In genomic region chr8:105788241-105788640, GRCm38 (mm10) we compare ENCODE assay signal across 8 mouse cellular contexts. TPM values are rescaled to one million over a fixed set of nuclear protein-coding genes. Genes with fewer than 3 reads are reported as not detected.
DNase-seq lines count a peak whose midpoint lies in the region; ATAC-seq and TF ChIP-seq lines count a peak whose summit lies in the region.

No protein-coding gene starts in this region.

- peak; percentile 44 to 58; a peak in 3 of 4 replicates for ATAC-seq in hematopoietic stem cell, adult 5-6 weeks (replicated peaks in 1 of 2; ENCODE audit: insufficient read depth in 1 of 2, low FRiP score in 2 of 2, low TSS enrichment in 1 of 2, low read depth in 1 of 2, poor library complexity in 2 of 2, severe bottlenecking in 2 of 2)

- TF ChIP-seq CTCF in layer of hippocampus, adult 2 months (conservative IDR thresholded peaks at IDR 0.05): peak; percentile 79

- no peak overlapping the region for H3K4me3 ChIP-seq in layer of hippocampus, adult 2 months

- H3K27ac ChIP-seq in layer of hippocampus, adult 2 months: no peak overlapping the region

- peak; percentile 38 to 84 for DNase-seq in adrenal gland, adult (ENCODE audit: inconsistent age in 2 of 2, low spot score in 1 of 2)
- no peak for DNase-seq in adrenal gland, postnatal 4 days (ENCODE audit: low spot score in 2 of 2)
- no peak for DNase-seq in layer of hippocampus, adult 2 months (ENCODE audit: low spot score in 2 of 2)
- no peak for DNase-seq in layer of hippocampus, postnatal 36 days
- DNase-seq in adrenal gland, postnatal 10 days: peak; percentile 69
- peak; percentile 89 for DNase-seq in lung, postnatal 36 days
- peak; percentile 81 for DNase-seq in thymus, postnatal 25 days

RNA-seq across cellular contexts. Expression of gene Gfod2, which starts 29.8 kb away (rescaled TPM):
- 10 to 100 TPM in 1 of 2 experiments, 1 to 10 TPM in 1; 8.3 to 11.6 TPM for total RNA-seq in adrenal gland, postnatal 4 days (2021)
- 10 to 100 TPM; 18.2 to 22.8 TPM for total RNA-seq in layer of hippocampus, adult 2 months (2021)
- total RNA-seq in layer of hippocampus, postnatal 36 days (2021): 10 to 100 TPM; 21.9 to 22.5 TPM
- total RNA-seq in adrenal gland, postnatal 10 days (2021): 10 to 100 TPM in 1 of 2 experiments, 1 to 10 TPM in 1; 7.5 to 12.8 TPM
- total RNA-seq in hematopoietic stem cell, adult 5-6 weeks (2017): 1.6 and 5.8 TPM in 2 replicates

RNA-seq across cellular contexts. Expression of gene Ranbp10, which starts 38.9 kb away (rescaled TPM):
- 10 to 100 TPM; 36.5 to 37.6 TPM for total RNA-seq in adrenal gland, postnatal 4 days (2021)
- 10 to 100 TPM; 25.1 to 27.3 TPM for total RNA-seq in layer of hippocampus, adult 2 months (2021)
- 10 to 100 TPM; 24.4 to 27.6 TPM for total RNA-seq in layer of hippocampus, postnatal 36 days (2021)
- 10 to 100 TPM; 25.4 to 30.0 TPM for total RNA-seq in adrenal gland, postnatal 10 days (2021)
- total RNA-seq in hematopoietic stem cell, adult 5-6 weeks (2017): 7.1 and 10.3 TPM in 2 replicates

RNA-seq across cellular contexts. Expression of gene Tsnaxip1, which starts 39.3 kb away (rescaled TPM):
- not detected for total RNA-seq in adrenal gland, postnatal 4 days (2021)
- total RNA-seq in layer of hippocampus, adult 2 months (2021): under 1 TPM; 0.22 to 0.28 TPM
- under 1 TPM in 1 of 2 experiments, not detected in 1; 0.22 TPM for total RNA-seq in layer of hippocampus, postnatal 36 days (2021)
- total RNA-seq in adrenal gland, postnatal 10 days (2021): not detected
- total RNA-seq in hematopoietic stem cell, adult 5-6 weeks (2017): not detected in 2 replicates

Comparison
In these comparisons a context has a peak if more than half of its experiments do, and no peak if none do; other contexts are left out.
1. DNase-seq: peak in adrenal gland, adult (2 of 2), adrenal gland, postnatal 10 days (single experiment), lung, postnatal 36 days (single experiment) and thymus, postnatal 25 days (single experiment); none in adrenal gland, postnatal 4 days (0 of 2), layer of hippocampus, adult 2 months (0 of 2) and layer of hippocampus, postnatal 36 days (0 of 2).